Mouse (Mus musculus): ENCODE measurements around the gene Mkrn1.
"Not testable (repeated sequence)": the region's sequence is repeated elsewhere in the genome, so short reads cannot be mapped to it uniquely, and the experiment has no call there.

Mkrn1 gene

DNA sequence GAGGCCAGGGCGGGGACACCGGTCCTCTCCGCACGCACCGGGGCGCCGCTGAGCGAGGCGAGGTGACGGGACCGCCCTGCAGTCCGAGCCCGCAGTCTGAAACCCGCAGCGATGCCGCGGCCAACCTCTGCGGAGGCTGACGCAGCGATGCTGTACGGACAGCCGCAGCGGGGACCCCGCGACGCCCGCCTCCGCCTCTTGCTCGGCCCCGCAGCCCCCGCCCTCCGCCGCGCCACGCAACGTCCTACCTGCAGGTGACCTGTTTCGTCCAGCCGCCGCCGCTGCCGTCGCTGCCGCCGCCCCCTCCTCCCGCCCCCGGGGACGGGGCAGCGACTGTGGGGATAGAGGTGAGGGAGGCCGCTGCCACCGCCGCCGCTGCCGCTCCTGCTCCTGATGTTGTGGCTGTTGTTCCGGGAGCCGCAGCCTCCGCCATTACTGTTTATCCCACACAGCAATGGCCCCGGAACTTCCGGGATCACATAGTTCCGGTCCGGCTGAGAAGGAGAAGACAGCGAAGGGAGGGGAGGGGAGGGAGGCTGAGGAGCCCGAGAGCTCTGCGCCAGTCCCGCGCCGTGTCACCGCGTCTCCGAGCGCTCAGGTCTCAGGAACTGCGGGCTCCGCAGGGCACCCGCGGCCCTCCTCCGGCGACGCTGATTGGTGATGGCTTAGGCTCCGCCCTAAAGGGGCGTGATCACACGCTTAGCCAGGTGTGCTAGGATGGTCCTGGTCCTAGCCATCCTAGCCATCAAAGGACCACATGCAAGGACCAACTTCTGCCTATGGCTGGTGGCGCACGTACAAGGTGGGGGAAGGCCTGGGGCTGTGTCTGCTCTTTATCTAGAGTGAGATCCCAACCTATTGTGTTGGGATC is at the start of gene Mkrn1:
Gene Mkrn1 (minus strand): TSS at position 612 of the 871 bp plus-strand sequence.
- peak; percentile 90 to 93 for DNase-seq

- no peak for DNase-seq
Observed at GRCm38 (mm10) chr6:39469427-39469826, 49.2 kb upstream of the Mkrn1 start.

DNA sequence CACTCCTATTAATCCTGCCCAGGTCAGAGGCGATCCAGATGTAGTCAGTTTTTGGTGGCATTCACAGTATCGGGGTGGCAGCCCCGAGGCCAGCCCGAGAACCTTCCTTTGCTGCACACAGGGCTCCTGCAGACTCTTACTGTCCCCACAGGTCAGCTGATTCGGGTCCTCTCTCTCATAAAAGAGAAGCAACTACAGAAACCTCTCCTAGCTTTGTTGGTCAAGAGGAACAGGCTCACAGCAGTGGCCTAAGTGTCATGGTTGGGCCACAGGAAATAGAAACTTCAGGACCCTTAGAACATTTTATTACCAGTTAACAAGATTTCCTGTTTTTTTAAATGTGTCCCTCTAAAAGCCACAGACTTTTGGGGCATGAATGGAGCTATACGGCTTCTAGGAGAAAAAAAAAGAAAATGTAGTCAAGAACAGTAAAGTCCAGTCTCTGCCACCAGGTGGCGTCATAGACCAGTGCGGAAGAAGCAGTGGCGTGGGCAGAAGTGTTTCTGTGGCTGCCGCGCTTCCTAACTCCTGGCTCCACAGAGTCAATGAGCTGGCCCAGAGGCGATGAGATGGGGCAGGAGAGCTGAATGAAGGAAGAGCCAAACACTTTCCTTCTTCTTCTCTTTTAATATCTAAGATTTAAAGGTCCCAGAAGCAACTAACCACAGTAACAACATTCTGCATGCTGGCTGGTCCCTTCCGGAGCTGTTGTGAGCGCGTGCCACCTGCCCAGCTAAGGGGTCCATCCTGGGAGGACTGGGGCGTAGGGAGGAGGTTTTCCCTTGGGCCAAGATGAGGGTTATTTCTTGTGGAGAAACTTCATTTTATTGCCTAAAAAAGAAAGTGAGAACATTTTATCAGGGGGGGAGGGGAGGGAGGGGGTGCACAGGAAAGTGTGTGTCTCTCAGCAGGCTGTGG is 42.6 kb upstream of the Mkrn1 start:
- peak; percentile 83 to 89 for DNase-seq

GRCm38 (mm10) chr6:39460040-39460439 is 39.8 kb upstream of the Mkrn1 start:
- no peak for DNase-seq

DNA sequence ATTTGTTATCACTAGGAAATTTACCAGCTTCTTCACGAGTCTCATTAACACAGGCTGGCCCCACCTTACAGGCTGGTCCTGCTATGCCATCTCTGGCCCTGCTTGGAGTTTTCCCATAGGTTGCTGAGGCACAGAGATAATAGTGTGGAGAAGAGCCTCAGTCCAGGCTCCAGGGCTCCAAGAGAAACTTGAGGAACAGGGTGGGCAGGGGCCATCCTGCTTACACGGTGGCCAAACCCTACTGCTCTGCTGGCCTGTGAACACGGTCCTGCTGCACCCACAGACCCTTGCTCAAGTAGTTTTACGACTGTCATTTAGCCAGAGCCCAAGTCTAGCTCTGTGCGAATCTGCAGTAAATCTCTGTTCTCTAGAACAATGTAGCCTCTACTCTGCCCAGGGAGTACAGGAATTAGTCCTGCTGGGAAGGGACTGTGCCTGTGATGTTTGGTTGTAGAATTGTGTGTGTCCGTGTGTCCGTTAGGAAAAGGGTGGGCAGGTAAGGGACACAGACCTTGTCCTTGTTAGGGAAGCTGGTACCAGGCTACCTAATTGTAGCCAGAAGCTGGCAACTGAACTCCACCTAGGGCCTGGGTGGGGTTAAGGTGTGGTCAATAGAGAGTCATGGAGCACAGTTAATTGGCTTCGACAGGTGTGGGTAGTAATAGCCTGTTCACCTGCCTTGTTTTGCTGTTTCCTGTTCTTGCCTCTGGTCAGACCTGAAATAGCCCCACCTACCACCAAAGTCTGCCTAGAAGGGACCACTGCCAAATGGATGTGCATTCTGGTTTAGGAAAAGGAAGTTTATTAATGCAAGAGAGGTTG is 35.3 kb upstream of the Mkrn1 start:
- DNase-seq = no peak

GRCm38 (mm10) chr6:39454616-39455015 is 34.4 kb upstream of the Mkrn1 start:
- DNase-seq = no peak

- DNase-seq = no peak
Observed at GRCm38 (mm10) chr6:39453564-39453963, 33.3 kb upstream of the Mkrn1 start.

DNA sequence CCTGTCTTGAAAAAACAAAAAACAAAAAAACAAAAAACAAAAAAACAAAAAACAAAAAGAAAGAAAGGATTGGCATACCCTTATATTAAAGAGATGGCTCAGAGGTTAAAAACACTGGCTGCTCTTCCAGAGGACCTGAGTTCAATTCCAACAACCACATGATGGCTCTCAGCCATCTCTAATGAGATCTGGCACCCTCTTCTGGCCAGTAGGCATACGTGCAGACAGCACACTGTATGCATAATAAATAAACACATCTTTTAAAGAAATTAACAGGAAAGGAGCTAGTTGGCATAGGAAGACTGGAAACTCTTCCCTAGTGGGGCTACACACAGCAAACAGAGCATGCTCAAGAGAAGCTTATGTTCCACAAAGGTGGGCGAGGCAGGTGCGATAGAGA is 30.8 kb upstream of the Mkrn1 start:
- no peak for DNase-seq

DNA sequence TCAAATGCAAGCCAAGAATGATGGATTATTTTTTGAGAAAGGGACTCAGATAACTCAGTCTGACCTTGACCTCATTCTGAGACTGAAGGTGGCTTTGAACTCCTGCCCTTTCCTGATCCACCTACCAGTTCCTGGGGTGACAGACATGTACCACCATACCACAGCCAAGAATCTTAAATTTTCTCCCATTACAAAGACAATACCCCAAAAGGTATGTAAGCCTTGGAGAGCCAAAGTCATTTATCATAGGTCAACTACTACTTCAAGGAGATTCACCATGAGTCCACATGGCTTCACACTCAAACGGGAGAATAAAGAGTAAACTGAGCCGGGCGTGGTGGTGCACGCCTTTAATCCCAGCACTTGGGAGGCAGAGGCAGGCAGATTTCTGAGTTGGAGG is 30.3 kb upstream of the Mkrn1 start:
- DNase-seq = no peak

DNA sequence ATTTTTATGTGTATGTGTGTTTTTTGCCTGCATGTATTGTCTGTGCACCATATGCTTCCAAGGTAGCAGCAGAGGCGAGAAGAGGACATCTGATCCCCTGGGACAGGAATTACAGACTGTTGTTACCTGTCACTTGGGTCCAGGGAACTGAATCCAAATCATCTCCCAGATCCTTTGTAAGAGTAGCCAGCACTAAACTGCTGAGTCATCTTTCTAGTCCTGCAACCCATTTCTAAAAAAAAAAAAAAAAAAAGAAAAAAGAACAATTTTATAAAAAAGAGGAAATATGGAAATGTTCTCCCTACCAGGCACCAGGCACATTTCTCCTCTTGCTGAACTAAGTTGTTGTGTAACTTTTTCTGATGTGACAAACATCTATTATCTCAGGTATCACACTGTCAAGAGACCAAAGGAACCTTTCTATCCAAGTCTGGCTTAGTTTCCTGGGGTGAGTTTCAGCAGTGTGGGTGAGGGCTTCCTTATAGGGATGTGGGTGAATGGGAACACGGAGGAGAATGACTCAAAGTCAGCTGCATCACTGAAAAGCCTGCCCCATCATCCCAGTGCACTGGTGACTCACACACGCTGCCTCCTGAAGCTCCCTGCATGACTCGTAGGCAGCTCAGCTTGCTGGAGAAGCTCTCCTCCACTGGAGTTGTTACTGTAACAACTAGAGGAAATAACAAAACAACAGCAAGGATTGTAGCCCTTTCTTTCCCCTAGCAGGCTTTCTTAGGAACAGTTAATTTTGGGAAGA is 27.3 kb upstream of the Mkrn1 start:
- no peak for DNase-seq

DNA sequence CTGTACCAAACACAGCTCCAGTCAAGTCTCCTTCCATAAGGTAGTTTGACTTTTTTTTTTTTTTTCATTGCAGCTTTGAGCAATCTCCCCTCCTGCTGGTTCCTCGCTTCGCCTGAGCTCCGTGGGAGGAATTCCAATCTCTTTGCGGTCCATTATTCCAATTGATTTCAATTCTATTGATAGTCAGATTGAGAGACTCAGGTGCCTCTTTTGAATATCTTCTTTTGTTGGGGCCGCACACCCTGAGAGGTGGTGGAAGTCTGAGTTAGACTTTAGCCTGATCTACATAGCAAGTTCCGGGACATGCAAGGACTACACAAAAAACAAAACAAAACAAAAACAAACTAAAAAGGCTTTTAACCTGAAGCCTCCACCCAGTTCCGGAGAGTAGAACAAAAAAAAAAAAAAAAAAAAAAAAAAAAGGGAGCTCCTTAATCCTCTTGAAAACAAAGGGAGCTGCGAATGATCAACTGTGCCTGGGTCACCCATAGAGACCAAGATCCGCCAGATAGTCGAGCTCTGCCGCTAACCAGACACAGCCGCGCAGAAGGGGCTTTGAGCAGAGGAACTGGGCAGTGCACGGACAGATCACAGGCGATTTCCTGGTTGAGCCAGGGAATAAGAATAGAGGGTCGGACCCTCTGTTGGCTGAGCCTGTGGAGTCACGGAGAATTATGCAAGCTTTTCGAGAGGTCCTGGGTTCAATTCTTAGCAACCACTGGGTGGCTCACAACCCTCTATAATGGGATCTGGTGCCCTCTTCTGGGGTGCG is 25.7 kb upstream of the Mkrn1 start:
- DNase-seq = no peak

- DNase-seq = no peak
Observed at GRCm38 (mm10) chr6:39442786-39443287, 22.6 kb upstream of the Mkrn1 start.

DNA sequence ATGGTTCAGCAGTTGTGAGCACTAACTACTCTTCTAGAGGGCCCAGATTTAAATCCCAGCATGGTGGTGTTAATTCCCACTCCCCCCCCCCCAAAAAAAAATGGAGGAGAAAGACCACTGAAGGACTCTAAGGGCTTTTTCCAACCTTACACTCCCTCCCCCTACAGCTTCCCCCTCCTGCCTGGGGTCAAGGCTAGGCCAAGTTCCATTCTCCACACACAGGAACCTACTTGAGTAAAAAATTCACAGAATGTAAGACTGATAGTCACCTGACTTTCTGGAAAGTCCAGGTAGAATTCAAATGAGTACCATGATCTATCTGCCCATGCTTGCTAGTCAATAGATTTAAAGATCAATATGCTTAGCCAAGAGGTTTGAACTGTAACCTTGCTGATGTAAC is 19.9 kb upstream of the Mkrn1 start:
- DNase-seq = no peak

DNA sequence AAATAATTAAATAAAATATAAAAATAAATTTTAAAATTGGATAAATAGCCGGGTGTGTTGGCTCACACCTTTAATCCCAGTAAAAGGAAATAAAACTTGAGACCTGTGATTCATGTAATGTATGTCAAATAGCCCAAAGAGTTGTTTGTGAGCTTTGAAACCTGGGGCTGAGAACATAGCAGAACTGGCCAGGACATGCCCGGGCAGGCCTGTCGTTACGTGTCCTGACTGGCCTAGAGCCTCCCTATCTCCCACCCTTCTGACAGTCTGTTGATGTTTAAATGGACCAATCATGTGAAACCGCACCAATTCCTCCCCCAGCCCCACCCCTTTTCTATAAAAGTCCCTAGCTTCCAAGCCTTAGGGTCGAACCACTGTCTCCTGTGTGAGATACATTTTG is 17.3 kb upstream of the Mkrn1 start:
- DNase-seq = not testable (repeated sequence)

DNA sequence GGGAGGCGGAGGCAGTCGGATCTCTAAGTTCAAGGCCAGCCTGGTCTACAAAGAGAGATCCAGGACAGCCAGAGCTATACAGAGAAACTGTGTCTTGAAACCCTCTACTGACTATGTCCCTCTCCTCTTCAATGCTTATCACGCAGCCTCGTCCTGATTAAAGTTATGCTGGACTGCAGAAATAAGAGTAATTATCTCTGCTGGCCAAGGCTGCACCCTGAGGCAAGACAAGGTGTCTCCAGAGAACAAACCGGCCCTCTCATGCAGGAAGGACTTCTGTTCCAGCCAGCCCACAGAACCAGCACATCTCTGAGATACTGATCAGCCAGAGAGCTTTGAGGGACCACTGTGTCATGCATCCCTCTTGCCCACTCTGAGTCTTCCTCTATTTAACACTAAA is 15.6 kb upstream of the Mkrn1 start:
- no peak for DNase-seq

- DNase-seq = no peak
Observed at GRCm38 (mm10) chr6:39434886-39435492, 14.7 kb upstream of the Mkrn1 start.

DNA sequence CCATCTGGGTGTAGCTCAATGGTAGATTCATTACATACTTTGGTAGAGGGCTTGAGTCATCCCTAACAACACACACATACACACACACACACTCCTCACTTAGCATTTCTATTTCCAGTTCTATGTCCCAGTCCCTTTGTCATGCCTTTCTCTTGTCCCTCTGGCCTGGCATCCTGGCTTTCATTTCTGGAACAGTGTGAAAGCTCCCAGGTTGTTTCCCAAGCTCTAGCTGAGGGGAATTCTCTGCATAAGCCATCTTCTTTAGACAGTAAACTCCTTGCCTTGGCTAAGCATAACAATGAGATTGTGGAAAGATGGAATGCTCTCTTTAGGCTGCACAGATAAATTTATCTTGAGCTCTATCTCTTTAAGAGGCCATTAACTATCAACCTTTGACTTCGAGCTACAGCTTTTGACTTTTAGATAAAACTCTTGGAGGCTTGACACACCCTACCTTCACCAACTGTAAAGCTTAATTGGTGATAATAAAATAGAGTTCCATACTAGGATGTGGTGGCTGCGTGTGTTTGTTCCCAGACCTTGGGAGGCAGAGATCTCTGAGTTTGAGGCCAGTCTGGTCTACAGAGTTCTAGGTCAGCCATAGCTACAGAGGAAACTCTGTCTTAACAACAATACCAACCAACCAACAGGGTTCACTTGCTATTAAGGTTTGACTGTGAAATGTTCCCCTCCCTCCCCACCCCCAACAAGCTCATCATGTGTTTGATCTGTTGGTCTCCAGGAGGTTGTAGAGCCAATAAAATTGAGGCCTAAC is 14.0 kb upstream of the Mkrn1 start:
- no peak for DNase-seq

- DNase-seq = no peak
Observed at GRCm38 (mm10) chr6:39433701-39434100, 13.4 kb upstream of the Mkrn1 start.

DNA sequence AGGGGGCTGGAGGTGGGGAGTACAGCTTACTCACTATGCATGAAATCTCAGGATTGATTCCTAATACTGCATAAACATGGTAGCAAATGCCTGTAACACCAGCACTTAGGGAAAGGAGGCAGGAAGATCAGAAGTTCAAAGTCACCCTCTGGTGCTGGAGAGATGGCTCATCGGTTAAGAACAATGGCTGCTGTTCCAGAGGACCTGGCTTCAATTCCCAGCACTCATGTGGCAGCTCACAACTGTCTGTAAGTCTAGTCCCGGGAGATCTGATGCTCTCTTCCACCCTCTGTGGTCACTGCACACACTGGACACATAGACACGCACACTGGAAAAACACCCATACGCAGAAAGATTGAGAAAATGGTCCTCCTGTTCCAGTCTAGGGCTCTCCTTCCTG is 12.9 kb upstream of the Mkrn1 start:
- no peak for DNase-seq

- no peak for DNase-seq
Observed at GRCm38 (mm10) chr6:39430722-39431121, 10.5 kb upstream of the Mkrn1 start.
